Mouse (Mus musculus) cerebellum, adult 2 months (tissue): ENCODE results near the gene Cabin1. TPM values are rescaled to one million over a fixed set of nuclear protein-coding genes. Genes with fewer than 3 reads are reported as not detected.
"Not testable (repeated sequence)": the region's sequence is repeated elsewhere in the genome, so short reads cannot be mapped to it uniquely, and the experiment has no call there.

Experiments
- DNase-seq, 2 experiments: peaks; one replicate each; pipeline ENCODE4 v3.0.0; 2021
- H3K27ac ChIP-seq: fragments of 200-500 bp; 2 replicates; pipeline ENCODE4 v1.5.1; 2012; ENCODE audit warnings: low read length, control low read depth, inconsistent platforms; ENCODE audit not compliant: insufficient read depth
- H3K27me3 ChIP-seq: fragments of 200-500 bp; 2 replicates; pipeline ENCODE4 v1.6.1; 2012; ENCODE audit warnings: inconsistent platforms, mild to moderate bottlenecking, low read length, moderate library complexity; ENCODE audit not compliant: control insufficient read depth, insufficient read depth
- H3K4me1 ChIP-seq: fragments of 200-500 bp; 2 replicates; pipeline ENCODE4 v1.6.1; 2011; ENCODE audit warnings: low read length; ENCODE audit not compliant: control insufficient read depth, insufficient read depth
- H3K4me3 ChIP-seq: fragments of 200-500 bp; replicated peaks from 2 replicates; pipeline ENCODE3; 2011; ENCODE audit warnings: mild to moderate bottlenecking, low read depth, low read length, control low read depth; ENCODE audit not compliant: insufficient read depth
- CTCF ChIP-seq: fragments of 200-500 bp; IDR thresholded peaks from 2 replicates; pipeline ENCODE4 v1.5.1; 2011; ENCODE audit warnings: low read depth, mild to moderate bottlenecking, control low read depth, low read length, moderate library complexity, borderline replicate concordance; ENCODE audit not compliant: insufficient read depth
- POLR2A ChIP-seq: fragments of 200-500 bp; IDR thresholded peaks from 2 replicates; pipeline ENCODE4 v1.6.1; 2011; ENCODE audit warnings: low read length, control low read depth, borderline replicate concordance; ENCODE audit not compliant: insufficient read depth
- WGBS: fragments of 180-500 bp; shearing (Covaris S2); methylation state at CpG from one replicate; pipeline ENCODE4 v1.1.7; 2018; 5-methylcytosine and 5-hydroxymethylcytosine counted together
- polyA plus RNA-seq: library from polyadenylated mRNA; depleted of rRNA; stranded (reverse); fragments of >200 nt; gene quantifications from 2 replicates; pipeline ENCODE4 v1.2.3, GENCODE M21; 2012

Gene Cabin1
- polyA plus RNA-seq, 1 experiment: 48.6 TPM

- 62% methylated on average over 6 of the region's 6 CpGs for WGBS
- Histone ChIP-seq H3K27ac (no peak overlapping the region), H3K4me1 (peaks cover 3% of the 10 kb centered on the region)
Measured at GRCm38 (mm10) chr10:75776562-75776961, 12.4 kb upstream of the Cabin1 start.

GRCm38 (mm10) chr10:75774587-75774986 lies 10.4 kb upstream of the Cabin1 start:
- Histone ChIP-seq H3K4me1 (peaks cover 6% of the 10 kb centered on the region), H3K27me3 (no peaks in the 10 kb centered on the region), H3K4me3 (no peak overlapping the region), H3K27ac (no peak overlapping the region)
- 94% methylated on average over 9 of the region's 9 CpGs for WGBS
- no peak for TF ChIP-seq CTCF
- no peak for TF ChIP-seq POLR2A
- no peak for DNase-seq

More at GRCm38 (mm10) chr10:75776562-75776961, 12.4 kb upstream of the Cabin1 start:
- Histone ChIP-seq H3K27me3 (no peaks in the 10 kb centered on the region), H3K4me3 (no peak overlapping the region)
- DNase-seq: no peak
- TF ChIP-seq POLR2A (no peak), CTCF (no peak)

GRCm38 (mm10) chr10:75774102-75774501 lies 10.0 kb upstream of the Cabin1 start:
- no peak overlapping the region for H3K4me3 ChIP-seq
- no peaks in the 10 kb centered on the region for H3K27me3 ChIP-seq
- WGBS: 93% methylated on average over 5 of the region's 5 CpGs
- no peak overlapping the region for H3K27ac ChIP-seq
- TF ChIP-seq POLR2A (no peak), CTCF (no peak)
- DNase-seq: no peak
- peaks cover 6% of the 10 kb centered on the region for H3K4me1 ChIP-seq

GRCm38 (mm10) chr10:75772795-75773664 lies 8.9 kb upstream of the Cabin1 start, which contains the start of gene Ddt:
Ddt (minus strand) TSS chr10:75773414.
- peak within 1 kb of the TSS; percentile 6; the same call in 1 of the 2 replicates for H3K27ac ChIP-seq
- under 1% methylated on average over 47 of the region's 47 CpGs for WGBS

GRCm38 (mm10) chr10:75767756-75768155 lies 3.6 kb upstream of the Cabin1 start:
- not testable (repeated sequence) for H3K27ac ChIP-seq, H3K4me1 ChIP-seq, H3K4me3 ChIP-seq, DNase-seq, H3K27me3 ChIP-seq
- 39% methylated on average over 5 of the region's 5 CpGs for WGBS

More at GRCm38 (mm10) chr10:75772795-75773664, 8.9 kb upstream of the Cabin1 start, which contains the start of gene Ddt:
- TF ChIP-seq CTCF (peak; percentile 50; the same call in 1 of the 2 replicates), POLR2A (peak; percentile 72; the same call in 1 of the 2 replicates)
- DNase-seq: peak; percentile 88 to 94
- Histone ChIP-seq H3K4me1 (peaks cover 6% of the 10 kb centered on the region), H3K27me3 (no peaks in the 10 kb centered on the region), H3K4me3 (peak within 1 kb of the TSS; percentile 66)

GRCm38 (mm10) chr10:75766856-75767255 lies 2.7 kb upstream of the Cabin1 start:
- Histone ChIP-seq H3K4me1 (peaks cover 3% of the 10 kb centered on the region; the same call in 1 of the 2 replicates), H3K27me3 (no peaks in the 10 kb centered on the region), H3K27ac (no peak overlapping the region), H3K4me3 (no peak overlapping the region)
- TF ChIP-seq CTCF: no peak
- no peak for TF ChIP-seq POLR2A
- DNase-seq: no peak
- 87% methylated on average over 6 of the region's 6 CpGs for WGBS

GRCm38 (mm10) chr10:75764519-75765473 lies 655 bp upstream of the Cabin1 start:
- DNase-seq: peak; percentile 66 to 74
- no peaks in the 10 kb centered on the region; the same call in 1 of the 2 replicates for H3K4me1 ChIP-seq
- peak overlapping the region; percentile 59 for H3K4me3 ChIP-seq
- under 1% methylated on average over 27 of the region's 27 CpGs for WGBS
- no peak overlapping the region for H3K27ac ChIP-seq
- no peak for TF ChIP-seq POLR2A
- peak; percentile 60 for TF ChIP-seq CTCF
- H3K27me3 ChIP-seq: no peaks in the 10 kb centered on the region
